Mouse (Mus musculus): ENCODE data around the gene Nktr. TPM values are rescaled to one million over a fixed set of nuclear protein-coding genes. Genes with fewer than 3 reads are reported as not detected.

The Nktr gene
- total and polyA plus RNA-seq, 2 experiments from 2014 or later: 31.1 to 44.8 TPM

DNA sequence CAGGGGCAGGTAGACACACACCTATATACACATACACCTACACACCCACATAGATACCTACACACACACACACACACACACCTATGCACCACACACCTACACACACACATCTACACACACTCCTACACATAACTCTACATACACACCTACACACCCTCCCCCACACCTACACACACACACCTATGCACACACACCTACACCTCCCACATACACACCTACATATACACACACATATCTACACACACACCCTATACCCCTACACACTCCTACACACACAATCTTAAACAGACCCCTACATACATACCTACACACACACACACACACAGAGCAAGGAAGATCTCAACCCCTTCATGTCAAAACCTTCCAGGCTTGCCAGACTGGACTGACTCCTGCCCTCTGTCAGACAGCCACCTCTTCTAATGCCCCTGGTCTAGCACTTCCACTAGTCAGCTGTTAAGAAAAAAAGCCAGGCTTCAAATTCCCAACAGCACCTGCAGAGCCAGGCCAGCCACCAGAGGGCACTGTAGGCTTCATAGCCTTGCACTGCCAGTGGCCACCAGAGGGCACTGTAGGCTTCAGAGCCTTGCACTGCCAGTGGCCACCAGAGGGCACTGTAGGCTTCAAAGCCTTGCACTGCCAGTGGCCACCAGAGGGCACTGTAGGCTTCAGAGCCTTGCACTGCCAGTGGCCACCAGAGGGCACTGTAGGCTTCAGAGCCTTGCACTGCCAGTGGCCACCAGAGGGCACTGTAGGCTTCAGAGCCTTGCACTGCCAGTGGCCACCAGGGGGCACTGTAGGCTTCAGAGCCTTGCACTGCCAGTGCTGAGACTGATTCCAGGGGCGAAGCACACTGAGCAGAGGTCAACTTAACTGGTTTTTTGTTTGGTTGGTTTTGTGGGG, 21.6 kb upstream of the Nktr start:
- 96% methylated on average over 1 of the region's 1 CpGs for WGBS
- no peak for TF ChIP-seq EP300 (IDR thresholded peaks at IDR 0.05; ENCODE audit: low read depth)
- peak; percentile 99 for TF ChIP-seq CTCF (IDR thresholded peaks at IDR 0.05; ENCODE audit: low read depth)
- Histone ChIP-seq H3K9ac (replicated peaks; ENCODE audit: low read depth, low read length) (no peak overlapping the region), H3K4me2 (ENCODE audit: low read depth, low read length) (no peak overlapping the region), H3K9me3 (replicated peaks; ENCODE audit: control insufficient read depth, low read length) (no peaks in the 10 kb centered on the region), H3K4me3 (ENCODE audit: low read depth, low read length) (no peak overlapping the region), H3K27me3 (ENCODE audit: control insufficient read depth, insufficient read depth, low read length) (no peaks in the 10 kb centered on the region), H3K36me3 (replicated peaks; ENCODE audit: control insufficient read depth, insufficient read depth, low read length) (peaks cover 5% of the 10 kb centered on the region; the same call in 1 of the 2 replicates), H3K27ac (ENCODE audit: low read depth) (no peak overlapping the region), H3K4me1 (ENCODE audit: control insufficient read depth, insufficient read depth) (no peaks in the 10 kb centered on the region)
- ATAC-seq (ENCODE audit: insufficient read depth, low read depth) (peak; percentile 33; the same call in 1 of the 2 replicates), DNase-seq (ENCODE audit: low spot score) (peak; percentile 21)

GRCm38 (mm10) chr9:121704261-121704645, 14.7 kb upstream of the Nktr start:
- Histone ChIP-seq H3K4me2 (ENCODE audit: low read depth, low read length) (peak overlapping the region; percentile 70), H3K27ac (ENCODE audit: low read depth) (0 out of 2 replicates have a peak overlapping the region, but pooled peaks have one; percentile 63), H3K36me3 (replicated peaks; ENCODE audit: control insufficient read depth, insufficient read depth, low read length) (no peaks in the 10 kb centered on the region), H3K9me3 (replicated peaks; ENCODE audit: control insufficient read depth, low read length) (no peaks in the 10 kb centered on the region), H3K4me3 (ENCODE audit: low read depth, low read length) (peak overlapping the region; percentile 77), H3K9ac (replicated peaks; ENCODE audit: low read depth, low read length) (peak overlapping the region; percentile 42; the same call in 1 of the 2 replicates), H3K4me1 (ENCODE audit: control insufficient read depth, insufficient read depth) (peaks cover 3% of the 10 kb centered on the region; the same call in 1 of the 2 replicates), H3K27me3 (ENCODE audit: control insufficient read depth, insufficient read depth, low read length) (no peaks in the 10 kb centered on the region)
- ATAC-seq (ENCODE audit: insufficient read depth, low read depth) (no peak), DNase-seq (ENCODE audit: low spot score) (no peak)
- TF ChIP-seq EP300 (IDR thresholded peaks at IDR 0.05; ENCODE audit: low read depth) (no peak), CTCF (IDR thresholded peaks at IDR 0.05; ENCODE audit: low read depth) (no peak)
- WGBS: 40% methylated on average over 11 of the region's 11 CpGs

- TF ChIP-seq CTCF (IDR thresholded peaks at IDR 0.05; ENCODE audit: low read depth) (no peak), EP300 (IDR thresholded peaks at IDR 0.05; ENCODE audit: low read depth) (no peak)
- WGBS: 1% methylated on average over 69 of the region's 69 CpGs
These were observed 14.0 kb upstream of the Nktr start, which contains the start of gene Sec22c for GRCm38 (mm10) chr9:121704646-121705625. Gene Sec22c, minus strand, starts transcription at chr9:121705490.

GRCm38 (mm10) chr9:121706029-121706675, 12.8 kb upstream of the Nktr start:
- no peak for DNase-seq (ENCODE audit: low spot score)
- no peak overlapping the region; the same call in 1 of the 2 replicates for H3K27ac ChIP-seq (ENCODE audit: low read depth)
- H3K9me3 ChIP-seq (replicated peaks; ENCODE audit: control insufficient read depth, low read length): no peaks in the 10 kb centered on the region
- WGBS: 75% methylated on average over 6 of the region's 6 CpGs
- no peak overlapping the region for H3K4me3 ChIP-seq (ENCODE audit: low read depth, low read length)
- no peak overlapping the region for H3K4me2 ChIP-seq (ENCODE audit: low read depth, low read length)
- no peaks in the 10 kb centered on the region for H3K36me3 ChIP-seq (replicated peaks; ENCODE audit: control insufficient read depth, insufficient read depth, low read length)
- H3K4me1 ChIP-seq (ENCODE audit: control insufficient read depth, insufficient read depth): peaks cover 6% of the 10 kb centered on the region
- H3K9ac ChIP-seq (replicated peaks; ENCODE audit: low read depth, low read length): no peak overlapping the region
- ATAC-seq (ENCODE audit: insufficient read depth, low read depth): no peak
- TF ChIP-seq EP300 (IDR thresholded peaks at IDR 0.05; ENCODE audit: low read depth) (no peak), CTCF (IDR thresholded peaks at IDR 0.05; ENCODE audit: low read depth) (no peak)
- no peaks in the 10 kb centered on the region for H3K27me3 ChIP-seq (ENCODE audit: control insufficient read depth, insufficient read depth, low read length)

More at GRCm38 (mm10) chr9:121704646-121705625, 14.0 kb upstream of the Nktr start, which contains the start of gene Sec22c:
- Histone ChIP-seq H3K27ac (ENCODE audit: low read depth) (peak within 1 kb of the TSS; percentile 63), H3K4me3 (ENCODE audit: low read depth, low read length) (peak within 1 kb of the TSS; percentile 77), H3K36me3 (replicated peaks; ENCODE audit: control insufficient read depth, insufficient read depth, low read length) (no peaks in the 10 kb centered on the region), H3K9me3 (replicated peaks; ENCODE audit: control insufficient read depth, low read length) (no peaks in the 10 kb centered on the region), H3K4me2 (ENCODE audit: low read depth, low read length) (peak within 1 kb of the TSS; percentile 70), H3K4me1 (ENCODE audit: control insufficient read depth, insufficient read depth) (peaks cover 3% of the 10 kb centered on the region; the same call in 1 of the 2 replicates), H3K27me3 (ENCODE audit: control insufficient read depth, insufficient read depth, low read length) (no peaks in the 10 kb centered on the region), H3K9ac (replicated peaks; ENCODE audit: low read depth, low read length) (peak within 1 kb of the TSS; percentile 42)
- peak; percentile 97 for ATAC-seq (ENCODE audit: insufficient read depth, low read depth)
- peak; percentile 92 for DNase-seq (ENCODE audit: low spot score)

All from heart, postnatal 0 days (tissue).